Mouse (Mus musculus) C2C12 (cell line): ENCODE results near the gene Srp9. TPM values are rescaled to one million over a fixed set of nuclear protein-coding genes. Genes with fewer than 3 reads are reported as not detected.

ENCODE experiments used
- H3K27me3 ChIP-seq: one replicate; pipeline ENCODE4 v1.6.1; 2011; ENCODE audit not compliant: control insufficient read depth, insufficient read depth, insufficient read length
- H3K36me3 ChIP-seq: one replicate; pipeline ENCODE4 v1.6.1; 2011; ENCODE audit not compliant: control insufficient read depth, insufficient read depth
- H3K4me3 ChIP-seq: one replicate; pipeline ENCODE4 v1.5.1; 2011; ENCODE audit warnings: mild to moderate bottlenecking, control low read depth; ENCODE audit not compliant: poor library complexity, insufficient read depth, severe bottlenecking
- H3K79me2 ChIP-seq: one replicate; pipeline ENCODE4 v1.6.1; 2011; ENCODE audit not compliant: control insufficient read depth, insufficient read depth
- H3K79me3 ChIP-seq: one replicate; pipeline ENCODE4 v1.6.1; 2011; ENCODE audit warnings: low read depth, control low read depth
- H3ac ChIP-seq: one replicate; pipeline ENCODE3; 2011; ENCODE audit warnings: low read depth; ENCODE audit not compliant: control insufficient read depth, insufficient read length
- CEBPB ChIP-seq: IDR thresholded peaks from one replicate; pipeline ENCODE4 v1.6.1; 2011; ENCODE audit warnings: low read depth, mild to moderate bottlenecking, control low read depth, moderate library complexity
- CTCF ChIP-seq: IDR thresholded peaks from one replicate; pipeline ENCODE4 v1.5.1; 2011; ENCODE audit not compliant: control insufficient read depth, insufficient read depth, insufficient read length
- FOSL1 ChIP-seq: IDR thresholded peaks from one replicate; pipeline ENCODE4 v1.8.0; 2011; ENCODE audit warnings: mild to moderate bottlenecking, low read length; ENCODE audit not compliant: poor library complexity, insufficient read depth, severe bottlenecking
- MAX ChIP-seq: IDR thresholded peaks from one replicate; pipeline ENCODE4 v1.6.1; 2011; ENCODE audit warnings: mild to moderate bottlenecking, control low read depth
- MYOD1 ChIP-seq: IDR thresholded peaks from one replicate; pipeline ENCODE4 v1.6.1; 2011; ENCODE audit warnings: low read depth; ENCODE audit not compliant: control insufficient read depth, insufficient read length
- MYOG ChIP-seq: IDR thresholded peaks from one replicate; pipeline ENCODE4 v1.6.1; 2011; ENCODE audit not compliant: control insufficient read depth, insufficient read length; ENCODE audit errors: extremely low read depth
- USF1 ChIP-seq: IDR thresholded peaks from one replicate; pipeline ENCODE4 v1.6.1; 2011; ENCODE audit warnings: low read depth, mild to moderate bottlenecking, control low read depth, moderate library complexity
- polyA plus RNA-seq: library from polyadenylated mRNA; unstranded; fragments of >200 nt; fragmentation: generic; extraction: Trizol; gene quantifications from one replicate; pipeline ENCODE4 v1.2.1, GENCODE M21; 2012; ENCODE audit warnings: missing spikeins

The Srp9 gene
- polyA plus RNA-seq, 1 experiment, result 77.3 TPM

DNA sequence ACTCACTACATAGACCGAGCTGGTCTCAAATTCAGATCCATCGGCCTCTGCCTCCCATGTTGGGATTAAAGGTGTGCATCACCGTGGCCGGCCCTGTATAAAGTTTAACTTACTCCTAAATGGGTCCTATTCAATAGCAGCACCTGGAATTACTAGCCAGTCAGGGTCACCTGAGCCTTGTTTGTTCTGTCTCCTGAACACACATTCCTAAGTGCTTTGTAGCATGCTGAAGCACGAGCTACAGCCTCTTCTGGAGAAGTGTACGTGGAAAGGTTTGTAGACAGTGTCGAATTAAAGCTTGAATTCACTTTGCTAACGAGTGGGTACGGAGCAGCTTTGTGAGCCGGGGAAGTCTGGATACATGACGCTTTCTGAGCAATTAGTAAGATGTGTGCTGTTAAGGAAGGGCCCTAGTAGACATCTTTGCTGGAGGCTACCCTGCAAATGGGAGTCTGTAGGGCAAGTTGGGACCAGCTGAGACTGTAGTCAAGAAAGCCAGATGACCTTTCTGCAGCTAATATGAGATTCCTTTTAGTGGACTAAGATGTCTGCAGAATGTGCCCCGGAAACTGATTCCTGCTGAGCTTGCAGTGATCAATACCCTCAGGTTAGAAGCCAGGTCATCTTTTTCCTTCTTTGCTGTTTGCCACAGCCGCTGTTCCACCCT lies 32.7 kb upstream of the Srp9 start:
- Histone ChIP-seq H3K79me3 (no peaks in the 10 kb centered on the region), H3K79me2 (no peaks in the 10 kb centered on the region), H3K27me3 (no peaks in the 10 kb centered on the region), H3K36me3 (no peaks in the 10 kb centered on the region), H3K4me3 (no peak overlapping the region), H3ac (no peak overlapping the region)
- no peak for TF ChIP-seq MYOG

DNA sequence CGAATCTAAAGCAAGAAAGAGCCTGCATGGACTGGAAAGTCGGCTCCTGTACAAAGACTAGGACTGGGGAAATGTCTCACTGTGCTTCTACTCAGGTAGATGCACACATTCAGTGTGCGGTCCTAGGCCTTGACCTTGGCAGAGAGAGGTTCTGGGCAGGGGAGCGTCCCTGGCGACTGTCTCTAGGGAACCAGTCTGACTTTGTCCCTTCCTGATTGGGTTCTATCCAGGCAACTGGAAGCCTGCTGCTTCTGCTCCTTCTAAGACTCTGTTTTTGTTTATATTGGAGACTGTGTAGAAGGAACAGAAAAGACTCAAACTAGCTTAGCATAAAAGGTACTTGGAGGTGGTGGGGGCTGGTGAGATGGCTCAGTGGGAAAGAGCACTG lies 32.1 kb upstream of the Srp9 start:
- H3K36me3 ChIP-seq, result no peaks in the 10 kb centered on the region
- no peaks in the 10 kb centered on the region for H3K27me3 ChIP-seq
- no peaks in the 10 kb centered on the region for H3K79me2 ChIP-seq

DNA sequence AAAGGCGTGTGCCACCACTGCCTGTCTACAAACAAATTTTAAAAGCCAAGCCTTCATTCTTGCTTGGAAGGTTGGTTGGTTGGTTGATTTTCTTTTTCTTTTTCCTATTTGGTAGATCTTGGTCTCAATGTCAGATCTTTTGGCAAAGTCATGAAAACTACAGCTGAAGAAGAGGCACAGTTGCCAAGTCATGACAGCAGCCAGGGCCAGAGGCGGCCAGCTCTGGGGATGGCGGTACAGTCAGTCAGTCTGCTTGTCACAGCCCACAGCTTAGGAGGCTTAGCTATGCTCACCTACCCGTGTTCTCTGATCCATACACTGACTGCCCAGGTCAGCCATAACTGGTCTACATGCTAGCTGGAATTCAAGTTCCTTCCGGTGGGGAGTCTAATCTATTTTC lies 31.1 kb upstream of the Srp9 start:
- Histone ChIP-seq H3K79me2 (no peaks in the 10 kb centered on the region), H3ac (no peak overlapping the region), H3K27me3 (no peaks in the 10 kb centered on the region), H3K4me3 (no peak overlapping the region), H3K79me3 (no peaks in the 10 kb centered on the region), H3K36me3 (no peaks in the 10 kb centered on the region)
- TF ChIP-seq MYOG, result no peak
- no peak for TF ChIP-seq CTCF
- TF ChIP-seq MYOD1, result no peak
- no peak for TF ChIP-seq USF1
- TF ChIP-seq CEBPB, result no peak
- TF ChIP-seq FOSL1, result no peak
- no peak for TF ChIP-seq MAX

More for the DNA sequence above, 32.1 kb upstream of the Srp9 start:
- no peak overlapping the region for H3K4me3 ChIP-seq
- no peak for TF ChIP-seq CEBPB
- TF ChIP-seq FOSL1, result no peak
- TF ChIP-seq MYOG, result no peak
- TF ChIP-seq USF1, result no peak
- no peak for TF ChIP-seq CTCF
- TF ChIP-seq MAX, result no peak
- no peak for TF ChIP-seq MYOD1
- no peak overlapping the region for H3ac ChIP-seq
- H3K79me3 ChIP-seq, result no peaks in the 10 kb centered on the region

DNA sequence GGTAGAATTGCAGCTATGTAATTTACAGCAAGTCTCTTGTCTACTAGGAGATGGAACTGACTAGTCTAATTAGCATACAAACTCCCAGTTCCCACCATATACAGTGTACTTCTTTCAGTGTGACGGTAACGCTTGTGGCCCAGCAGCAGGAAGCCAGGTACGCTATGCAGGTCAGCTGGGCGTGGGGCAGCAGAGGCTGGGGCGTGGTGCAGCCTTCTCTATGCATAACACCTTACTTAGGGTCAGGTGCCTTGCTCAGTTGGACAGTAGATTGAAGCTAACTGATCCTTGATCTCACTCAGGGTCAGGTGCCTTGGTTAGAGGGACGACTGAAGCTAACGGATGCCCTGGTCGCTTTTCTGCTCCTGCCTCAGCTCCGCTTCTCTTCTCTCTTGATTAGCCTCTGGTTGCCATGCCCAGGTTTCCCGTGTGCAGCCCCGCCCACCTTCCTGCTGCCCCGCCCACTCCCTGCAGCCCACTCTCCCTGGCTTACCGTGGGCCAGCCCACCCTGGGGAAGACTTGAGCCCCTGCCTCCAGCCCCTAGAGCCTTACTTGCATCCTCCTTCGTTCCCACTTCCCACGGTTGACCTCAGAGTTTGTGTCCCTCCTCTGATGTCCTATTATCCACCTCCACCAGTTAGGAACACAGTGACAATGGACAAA lies 29.9 kb upstream of the Srp9 start:
- H3ac ChIP-seq, result no peak overlapping the region
- H3K27me3 ChIP-seq, result no peaks in the 10 kb centered on the region
- H3K79me2 ChIP-seq, result no peaks in the 10 kb centered on the region
- TF ChIP-seq MAX, result no peak
- no peak for TF ChIP-seq USF1
- TF ChIP-seq CEBPB, result no peak
- no peak for TF ChIP-seq MYOG
- no peaks in the 10 kb centered on the region for H3K36me3 ChIP-seq
- no peak overlapping the region for H3K4me3 ChIP-seq
- no peaks in the 10 kb centered on the region for H3K79me3 ChIP-seq

DNA sequence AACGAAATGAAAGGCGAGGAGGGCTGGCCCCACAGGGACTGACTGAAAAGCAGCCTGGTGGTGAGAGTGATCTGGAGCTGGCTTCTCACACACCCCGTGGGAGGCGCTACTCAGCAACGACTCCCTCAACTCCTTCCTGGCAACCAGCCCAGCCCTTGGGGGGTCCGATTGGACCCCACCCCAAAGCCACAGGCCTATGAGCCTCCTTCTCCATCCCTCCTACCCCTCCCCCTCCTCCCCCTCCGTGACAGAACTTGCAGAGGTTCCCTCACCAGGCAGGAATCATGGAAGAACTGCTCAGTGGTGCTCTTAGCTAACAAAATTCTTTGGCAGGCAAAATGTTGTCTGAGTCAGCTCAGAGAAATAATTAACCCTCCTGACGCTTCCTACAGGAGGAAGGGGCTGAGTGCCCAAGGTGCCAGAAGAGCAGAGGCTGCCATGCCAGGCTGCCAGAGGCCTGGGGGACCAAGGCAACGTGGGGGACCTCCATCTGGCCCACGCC lies 29.2 kb upstream of the Srp9 start:
- no peaks in the 10 kb centered on the region for H3K36me3 ChIP-seq
- H3K79me3 ChIP-seq, result no peaks in the 10 kb centered on the region
- no peaks in the 10 kb centered on the region for H3K27me3 ChIP-seq
- no peak for TF ChIP-seq USF1
- no peak for TF ChIP-seq CTCF
- no peak for TF ChIP-seq FOSL1
- no peak for TF ChIP-seq CEBPB
- no peaks in the 10 kb centered on the region for H3K79me2 ChIP-seq
- no peak overlapping the region for H3K4me3 ChIP-seq
- no peak overlapping the region for H3ac ChIP-seq

DNA sequence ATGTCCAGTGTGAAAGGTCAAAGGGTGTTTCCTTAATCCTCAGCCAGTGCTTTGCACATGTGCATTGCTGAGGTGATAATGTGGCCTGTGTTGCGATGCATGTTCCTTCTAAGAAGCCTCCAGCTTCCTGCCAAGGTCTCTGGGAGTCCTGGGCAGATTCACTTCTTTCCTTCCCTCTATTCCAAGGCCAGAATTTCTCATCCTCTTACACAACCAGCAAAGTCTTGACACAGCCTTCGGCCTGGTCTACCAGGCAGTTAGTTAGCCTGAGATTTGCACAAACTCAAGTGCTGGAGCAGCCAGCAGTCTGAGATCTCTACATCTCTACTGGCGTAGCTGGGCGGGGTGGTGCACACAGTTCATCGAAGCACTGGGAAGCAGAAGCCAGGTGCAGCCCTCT lies 27.8 kb upstream of the Srp9 start:
- H3K27me3 ChIP-seq, result no peaks in the 10 kb centered on the region

More for the DNA sequence above, 27.8 kb upstream of the Srp9 start:
- Histone ChIP-seq H3K79me3 (no peaks in the 10 kb centered on the region), H3K4me3 (no peak overlapping the region), H3ac (no peak overlapping the region), H3K79me2 (no peaks in the 10 kb centered on the region), H3K36me3 (no peaks in the 10 kb centered on the region)
- no peak for TF ChIP-seq FOSL1
